Mouse (Mus musculus) lung, adult 2 months (tissue): ENCODE data around the gene Hic1. TPM values are rescaled to one million over a fixed set of nuclear protein-coding genes. Genes with fewer than 3 reads are reported as not detected.
A peak's percentile ranks its signal among the peaks of the same experiment; 100 is the strongest.

Source experiments
- DNase-seq: peaks from one replicate; pipeline ENCODE4 v3.0.0; 2022
- H3K4me1 ChIP-seq: fragments of 200-500 bp; 2 replicates; pipeline ENCODE4 v1.6.1; 2011; ENCODE audit warnings: low read length; ENCODE audit not compliant: control insufficient read depth, insufficient read depth
- H3K4me3 ChIP-seq: fragments of 200-500 bp; replicated peaks from 2 replicates; pipeline ENCODE3; 2011; ENCODE audit warnings: low read depth, mild to moderate bottlenecking, control low read depth, low read length; ENCODE audit errors: extremely low read depth
- CTCF ChIP-seq: fragments of 200-500 bp; IDR thresholded peaks from 2 replicates; pipeline ENCODE4 v1.5.1; 2011; ENCODE audit warnings: mild to moderate bottlenecking, low read length, control low read depth; ENCODE audit not compliant: insufficient read depth
- POLR2A ChIP-seq: fragments of 200-500 bp; IDR thresholded peaks from 2 replicates; pipeline ENCODE4 v1.6.1; 2011; ENCODE audit warnings: low read depth, mild to moderate bottlenecking, control low read depth, low read length, borderline replicate concordance; ENCODE audit errors: extremely low read depth
- WGBS: fragments of 180-500 bp; shearing (Covaris S2); methylation state at CpG from one replicate; pipeline ENCODE4 v1.1.7; 2018; 5-methylcytosine and 5-hydroxymethylcytosine counted together
- polyA plus RNA-seq: library from polyadenylated mRNA; depleted of rRNA; stranded (reverse); fragments of >200 nt; gene quantifications from 2 replicates; pipeline ENCODE4 v1.2.3, GENCODE M21; 2012; rRNA removed

The Hic1 gene
- 21.4 and 33.8 TPM in 2 replicates for polyA plus RNA-seq

GRCm38 (mm10) chr11:75169405-75170080 lies at the start of gene Hic1:
Gene Hic1, minus strand, starts transcription at chr11:75169519.
- 4% methylated on average over 23 of the region's 23 CpGs for WGBS
- Histone ChIP-seq H3K4me3 (peak within 1 kb of the TSS; percentile 35), H3K4me1 (peaks cover 19% of the 10 kb centered on the region)
- no peak for DNase-seq
- TF ChIP-seq CTCF = no peak
- TF ChIP-seq POLR2A = no peak

GRCm38 (mm10) chr11:75214081-75214950 lies 45.0 kb upstream of the Hic1 start:
- H3K4me3 ChIP-seq = no peak overlapping the region
- 36% methylated on average over 13 of the region's 13 CpGs for WGBS

DNA sequence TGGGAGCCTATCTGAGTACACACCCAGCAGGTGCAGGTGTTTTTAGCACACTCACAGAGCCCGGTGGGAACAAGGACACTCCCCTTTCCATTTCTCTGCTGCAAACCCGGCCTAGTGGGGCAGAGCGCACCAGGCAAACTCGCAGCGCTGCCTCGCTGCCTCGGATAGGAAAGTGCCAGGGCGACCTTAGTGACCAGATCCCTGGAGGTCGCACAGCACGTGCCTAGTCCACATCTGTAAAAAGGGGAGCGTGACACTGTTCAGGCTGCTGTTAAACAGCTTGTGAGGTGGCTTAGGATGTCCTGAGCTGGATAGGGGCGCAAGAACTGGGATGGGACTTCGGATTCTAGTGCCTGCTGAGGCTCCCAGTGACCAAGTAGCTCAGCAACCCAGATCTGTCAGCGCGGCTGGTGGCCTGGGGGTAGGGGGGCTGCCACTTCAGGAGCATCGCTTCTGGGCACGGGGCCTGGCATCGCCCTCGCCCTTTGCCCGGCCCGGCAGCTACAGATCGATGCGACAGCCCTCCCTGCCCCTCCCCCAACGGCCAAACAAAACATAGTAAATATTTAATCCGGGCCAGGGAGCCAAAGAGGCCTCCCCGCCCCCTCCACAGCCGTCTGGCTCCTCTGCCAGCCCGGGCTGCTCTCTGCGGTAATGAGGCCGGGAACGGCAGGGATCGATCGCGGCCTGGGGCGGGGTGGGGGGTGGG lies 44.2 kb upstream of the Hic1 start:
- H3K4me3 ChIP-seq = peak overlapping the region; percentile 46
- no peak for TF ChIP-seq CTCF
- no peak for TF ChIP-seq POLR2A
- WGBS = 17% methylated on average over 35 of the region's 35 CpGs
- DNase-seq = peak; percentile 56
- H3K4me1 ChIP-seq = peaks cover 6% of the 10 kb centered on the region

More at GRCm38 (mm10) chr11:75214081-75214950, 45.0 kb upstream of the Hic1 start:
- DNase-seq = no peak
- TF ChIP-seq CTCF (no peak), POLR2A (no peak)
- H3K4me1 ChIP-seq = peaks cover 6% of the 10 kb centered on the region

DNA sequence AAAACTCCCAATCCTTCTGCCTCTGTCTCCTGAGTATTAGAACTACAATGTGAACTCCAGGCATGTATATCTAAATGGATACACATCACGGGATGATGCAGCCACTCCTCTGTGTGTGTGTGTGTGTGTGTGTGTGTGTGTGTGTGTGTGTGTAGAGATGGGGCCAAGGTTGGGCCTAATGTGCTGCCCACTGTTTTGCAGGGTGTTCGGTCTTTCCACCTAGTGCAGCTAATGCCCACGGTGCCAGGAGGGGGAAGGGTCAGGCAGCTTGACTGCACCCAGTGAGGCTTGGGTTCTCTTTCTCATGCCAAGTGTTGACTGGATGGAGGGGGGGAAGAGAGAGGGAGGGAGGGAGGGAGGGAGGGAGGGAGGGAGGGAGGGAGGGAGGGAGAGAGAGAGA lies 43.6 kb upstream of the Hic1 start:
- no peak overlapping the region for H3K4me3 ChIP-seq
- TF ChIP-seq CTCF (no peak), POLR2A (no peak)
- 67% methylated on average over 3 of the region's 3 CpGs for WGBS
- peaks cover 6% of the 10 kb centered on the region for H3K4me1 ChIP-seq
- DNase-seq = no peak

DNA sequence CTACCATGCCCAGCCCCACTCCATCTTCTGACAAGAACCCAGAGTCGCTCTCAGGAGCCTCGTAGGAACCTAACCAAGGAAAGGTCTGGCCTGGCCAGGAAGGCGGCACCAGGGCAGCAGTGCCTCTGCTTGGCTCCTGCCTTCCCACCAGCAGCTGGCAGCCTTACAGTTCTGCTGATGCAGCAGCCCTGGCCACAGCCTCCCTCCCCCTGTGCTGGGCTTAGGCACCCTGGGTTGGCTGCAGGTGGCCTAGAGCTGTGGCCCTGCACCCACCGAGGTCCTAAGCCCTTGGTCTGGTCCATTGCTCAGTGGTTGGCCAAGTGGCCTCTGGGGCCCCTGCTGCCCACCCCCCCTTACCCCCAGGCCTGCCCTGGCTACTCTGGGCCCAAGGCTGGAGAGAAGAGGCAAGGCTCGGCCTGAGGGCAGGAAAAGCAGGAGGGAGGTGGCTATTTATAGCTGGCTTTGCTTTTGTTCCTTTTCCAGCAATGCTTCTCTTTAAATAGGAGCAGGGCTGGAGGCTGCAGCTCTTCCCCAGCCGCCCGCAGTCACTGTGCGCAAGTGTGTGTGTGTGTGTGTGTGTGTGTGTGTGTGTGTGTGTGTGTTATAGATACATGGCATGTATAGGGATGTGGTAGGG lies 42.8 kb upstream of the Hic1 start:
- no peak for TF ChIP-seq POLR2A
- TF ChIP-seq CTCF = no peak
- no peak for DNase-seq
- WGBS = 56% methylated on average over 8 of the region's 8 CpGs
- Histone ChIP-seq H3K4me1 (peaks cover 6% of the 10 kb centered on the region), H3K4me3 (no peak overlapping the region)

DNA sequence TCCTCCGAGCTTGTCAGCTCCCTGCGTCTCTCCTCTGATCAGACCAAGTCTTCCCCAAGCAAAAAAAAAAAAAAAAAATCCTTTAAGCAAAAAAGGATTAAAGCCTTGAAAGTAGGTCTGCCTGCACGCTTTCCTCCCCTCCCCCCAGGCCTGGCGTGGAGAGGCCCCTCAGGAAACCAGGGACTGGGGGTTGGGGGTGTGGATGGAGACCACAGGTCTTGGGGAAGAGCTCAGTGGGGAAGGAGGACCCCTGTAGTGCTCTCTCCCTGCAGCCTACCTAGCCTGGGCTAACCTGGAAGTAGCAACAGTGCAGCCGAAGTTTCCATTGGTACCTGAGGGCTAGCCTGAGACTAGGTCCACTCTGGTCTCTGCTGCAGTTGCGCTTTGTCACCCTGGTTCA lies 41.4 kb upstream of the Hic1 start:
- TF ChIP-seq POLR2A (no peak), CTCF (no peak)
- Histone ChIP-seq H3K4me1 (peaks cover 6% of the 10 kb centered on the region), H3K4me3 (no peak overlapping the region)
- WGBS = 91% methylated on average over 6 of the region's 6 CpGs
- DNase-seq = no peak

DNA sequence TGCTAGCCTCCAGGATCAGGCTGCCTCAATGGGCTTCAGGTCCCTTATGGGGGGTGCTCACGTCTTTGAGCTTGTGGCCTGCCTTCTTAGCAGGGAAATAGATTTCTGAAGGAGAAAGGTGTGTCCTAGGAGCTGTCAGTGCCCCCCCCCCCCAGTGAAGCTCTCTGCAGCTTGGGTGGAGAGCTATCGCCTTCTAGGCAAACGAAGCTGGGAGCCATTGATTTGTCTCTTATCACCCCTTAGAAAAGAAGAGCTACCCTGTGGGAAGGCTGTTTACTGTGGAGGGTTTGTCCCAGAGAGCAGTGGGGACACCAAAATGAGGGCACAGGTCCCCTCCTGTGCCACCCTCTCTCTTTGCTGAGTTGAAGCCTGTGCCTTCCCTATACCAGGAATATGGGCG lies 40.8 kb upstream of the Hic1 start:
- 85% methylated on average over 4 of the region's 4 CpGs for WGBS
- DNase-seq = no peak
- H3K4me1 ChIP-seq = peaks cover 6% of the 10 kb centered on the region
- TF ChIP-seq POLR2A = no peak
- no peak for TF ChIP-seq CTCF
- no peak overlapping the region for H3K4me3 ChIP-seq

GRCm38 (mm10) chr11:75209363-75209762 lies 40.0 kb upstream of the Hic1 start:
- WGBS = 68% methylated on average over 4 of the region's 4 CpGs
- DNase-seq = no peak

DNA sequence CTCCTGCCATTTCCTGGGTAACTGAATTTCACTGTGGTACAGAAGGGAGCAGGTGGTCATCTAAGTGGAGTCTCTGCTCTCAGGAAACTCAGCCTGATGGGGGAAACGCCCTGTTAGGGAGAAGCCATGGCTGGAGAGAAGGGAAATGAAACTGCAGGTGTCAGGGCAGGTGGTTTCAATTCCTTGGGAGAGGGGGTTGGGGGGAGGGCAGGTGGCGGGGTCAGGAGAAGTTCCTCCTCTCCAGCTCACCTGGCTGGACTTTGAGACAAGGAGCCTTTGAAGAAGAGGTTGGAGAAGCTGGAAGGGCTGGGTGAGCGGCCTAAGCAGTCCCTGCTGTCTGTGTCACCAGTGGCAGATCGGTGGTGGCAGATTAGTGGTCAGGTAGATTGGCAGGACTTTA lies 37.0 kb upstream of the Hic1 start:
- no peak for DNase-seq
- WGBS = 67% methylated on average over 4 of the region's 4 CpGs
- TF ChIP-seq POLR2A (no peak), CTCF (no peak)
- Histone ChIP-seq H3K4me3 (no peak overlapping the region), H3K4me1 (peaks cover 3% of the 10 kb centered on the region; the same call in 1 of the 2 replicates)

More at GRCm38 (mm10) chr11:75209363-75209762, 40.0 kb upstream of the Hic1 start:
- no peak overlapping the region for H3K4me3 ChIP-seq
- TF ChIP-seq CTCF (no peak), POLR2A (no peak)
- peaks cover 6% of the 10 kb centered on the region for H3K4me1 ChIP-seq
